Mouse (Mus musculus): ENCODE results near the gene Tab2. TPM values are rescaled to one million over a fixed set of nuclear protein-coding genes. Genes with fewer than 3 reads are reported as not detected.
"Not testable (repeated sequence)": the region's sequence is repeated elsewhere in the genome, so short reads cannot be mapped to it uniquely, and the experiment has no call there.

Gene Tab2
- total and polyA plus RNA-seq, 2 experiments = 12.4 to 24.6 TPM

- Histone ChIP-seq H3K27ac (replicated peaks; ENCODE audit: insufficient read depth, low read depth, low read length) (no peak overlapping the region), H3K27me3 (ENCODE audit: control insufficient read depth, insufficient read depth, low read length) (no peaks in the 10 kb centered on the region), H3K4me3 (ENCODE audit: insufficient read depth, low read depth, low read length) (no peak overlapping the region), H3K4me1 (ENCODE audit: control insufficient read depth, insufficient read depth, low read length) (no peaks in the 10 kb centered on the region), H3K9ac (ENCODE audit: low read depth, low read length) (no peak overlapping the region), H3K36me3 (ENCODE audit: control insufficient read depth, insufficient read depth, low read length) (no peaks in the 10 kb centered on the region), H3K79me2 (ENCODE audit: control insufficient read depth, insufficient read depth, low read length) (no peaks in the 10 kb centered on the region)
- WGBS = 4% methylated on average over 5 of the region's 5 CpGs
- DNase-seq (ENCODE audit: extremely low read depth, low read depth, low spot score) = peak; percentile 57
- TF ChIP-seq CTCF (IDR thresholded peaks at IDR 0.05; ENCODE audit: low read depth, low read length) = peak; percentile 97
- no peak for TF ChIP-seq POLR2A (IDR thresholded peaks at IDR 0.05; ENCODE audit: extremely low read depth, insufficient read depth, low read length)
Measured at GRCm38 (mm10) chr10:7883524-7883923, 72.5 kb downstream of the Tab2 start.

- Histone ChIP-seq H3K79me2 (ENCODE audit: control insufficient read depth, insufficient read depth, low read length) (no peaks in the 10 kb centered on the region), H3K36me3 (ENCODE audit: control insufficient read depth, insufficient read depth, low read length) (no peaks in the 10 kb centered on the region), H3K27me3 (ENCODE audit: control insufficient read depth, insufficient read depth, low read length) (no peaks in the 10 kb centered on the region), H3K27ac (replicated peaks; ENCODE audit: insufficient read depth, low read depth, low read length) (no peak overlapping the region), H3K4me3 (ENCODE audit: insufficient read depth, low read depth, low read length) (no peak overlapping the region), H3K9ac (ENCODE audit: low read depth, low read length) (no peak overlapping the region), H3K4me1 (ENCODE audit: control insufficient read depth, insufficient read depth, low read length) (no peaks in the 10 kb centered on the region)
- TF ChIP-seq CTCF (IDR thresholded peaks at IDR 0.05; ENCODE audit: low read depth, low read length) (no peak), POLR2A (IDR thresholded peaks at IDR 0.05; ENCODE audit: extremely low read depth, insufficient read depth, low read length) (no peak)
- WGBS = 93% methylated on average over 3 of the region's 3 CpGs
- DNase-seq (ENCODE audit: extremely low read depth, low read depth, low spot score) = no peak
Measured at GRCm38 (mm10) chr10:7881971-7882370, 74.1 kb downstream of the Tab2 start.

GRCm38 (mm10) chr10:7880283-7880682 lies 75.7 kb downstream of the Tab2 start:
- 90% methylated on average over 3 of the region's 3 CpGs for WGBS

GRCm38 (mm10) chr10:7874194-7874593 lies 81.8 kb downstream of the Tab2 start:
- Histone ChIP-seq H3K79me2 (ENCODE audit: control insufficient read depth, insufficient read depth, low read length) (no peaks in the 10 kb centered on the region), H3K4me3 (ENCODE audit: insufficient read depth, low read depth, low read length) (no peak overlapping the region), H3K36me3 (ENCODE audit: control insufficient read depth, insufficient read depth, low read length) (no peaks in the 10 kb centered on the region), H3K9ac (ENCODE audit: low read depth, low read length) (no peak overlapping the region), H3K27me3 (ENCODE audit: control insufficient read depth, insufficient read depth, low read length) (no peaks in the 10 kb centered on the region), H3K4me1 (ENCODE audit: control insufficient read depth, insufficient read depth, low read length) (no peaks in the 10 kb centered on the region), H3K27ac (replicated peaks; ENCODE audit: insufficient read depth, low read depth, low read length) (no peak overlapping the region)
- 85% methylated on average over 7 of the region's 7 CpGs for WGBS
- TF ChIP-seq POLR2A (IDR thresholded peaks at IDR 0.05; ENCODE audit: extremely low read depth, insufficient read depth, low read length) = no peak
- no peak for TF ChIP-seq CTCF (IDR thresholded peaks at IDR 0.05; ENCODE audit: low read depth, low read length)
- no peak for DNase-seq (ENCODE audit: extremely low read depth, low read depth, low spot score)

More at GRCm38 (mm10) chr10:7880283-7880682, 75.7 kb downstream of the Tab2 start:
- not testable (repeated sequence) for H3K27ac ChIP-seq (replicated peaks; ENCODE audit: insufficient read depth, low read depth, low read length); H3K4me1 ChIP-seq (ENCODE audit: control insufficient read depth, insufficient read depth, low read length); H3K4me3 ChIP-seq (ENCODE audit: insufficient read depth, low read depth, low read length); H3K9ac ChIP-seq (ENCODE audit: low read depth, low read length); H3K79me2 ChIP-seq (ENCODE audit: control insufficient read depth, insufficient read depth, low read length); H3K36me3 ChIP-seq (ENCODE audit: control insufficient read depth, insufficient read depth, low read length); DNase-seq (ENCODE audit: extremely low read depth, low read depth, low spot score); H3K27me3 ChIP-seq (ENCODE audit: control insufficient read depth, insufficient read depth, low read length)

- peak; percentile 92 for DNase-seq (ENCODE audit: extremely low read depth, low read depth, low spot score)
Measured at GRCm38 (mm10) chr10:7871381-7872020, 84.5 kb downstream of the Tab2 start.

GRCm38 (mm10) chr10:7870571-7871315 lies 85.3 kb downstream of the Tab2 start:
- DNase-seq (ENCODE audit: extremely low read depth, low read depth, low spot score) = no peak
- H3K36me3 ChIP-seq (ENCODE audit: control insufficient read depth, insufficient read depth, low read length) = no peaks in the 10 kb centered on the region
- TF ChIP-seq POLR2A (IDR thresholded peaks at IDR 0.05; ENCODE audit: extremely low read depth, insufficient read depth, low read length) = no peak
- peak; percentile 45; the same call in 1 of the 2 replicates for TF ChIP-seq CTCF (IDR thresholded peaks at IDR 0.05; ENCODE audit: low read depth, low read length)
- H3K27me3 ChIP-seq (ENCODE audit: control insufficient read depth, insufficient read depth, low read length) = no peaks in the 10 kb centered on the region
- H3K27ac ChIP-seq (replicated peaks; ENCODE audit: insufficient read depth, low read depth, low read length) = no peak overlapping the region
- no peak overlapping the region for H3K9ac ChIP-seq (ENCODE audit: low read depth, low read length)
- H3K79me2 ChIP-seq (ENCODE audit: control insufficient read depth, insufficient read depth, low read length) = no peaks in the 10 kb centered on the region
- 71% methylated on average over 11 of the region's 11 CpGs for WGBS
- no peak overlapping the region for H3K4me3 ChIP-seq (ENCODE audit: insufficient read depth, low read depth, low read length)
- no peaks in the 10 kb centered on the region for H3K4me1 ChIP-seq (ENCODE audit: control insufficient read depth, insufficient read depth, low read length)

More at GRCm38 (mm10) chr10:7871381-7872020, 84.5 kb downstream of the Tab2 start:
- no peak overlapping the region for H3K4me3 ChIP-seq (ENCODE audit: insufficient read depth, low read depth, low read length)
- TF ChIP-seq POLR2A (IDR thresholded peaks at IDR 0.05; ENCODE audit: extremely low read depth, insufficient read depth, low read length) (no peak), CTCF (IDR thresholded peaks at IDR 0.05; ENCODE audit: low read depth, low read length) (0 out of 2 replicates have a peak, but pooled peaks have one; percentile 14)
- no peak overlapping the region for H3K27ac ChIP-seq (replicated peaks; ENCODE audit: insufficient read depth, low read depth, low read length)
- no peak overlapping the region for H3K9ac ChIP-seq (ENCODE audit: low read depth, low read length)
- no peaks in the 10 kb centered on the region for H3K36me3 ChIP-seq (ENCODE audit: control insufficient read depth, insufficient read depth, low read length)
- WGBS = 62% methylated on average over 5 of the region's 5 CpGs
- H3K4me1 ChIP-seq (ENCODE audit: control insufficient read depth, insufficient read depth, low read length) = no peaks in the 10 kb centered on the region
- H3K79me2 ChIP-seq (ENCODE audit: control insufficient read depth, insufficient read depth, low read length) = no peaks in the 10 kb centered on the region
- no peaks in the 10 kb centered on the region for H3K27me3 ChIP-seq (ENCODE audit: control insufficient read depth, insufficient read depth, low read length)

Measured in liver, adult 2 months (tissue).